Mouse (Mus musculus) T-helper 17 cell (primary cell): ENCODE measurements around the gene Hoxc5.

Source experiments
- in situ Hi-C, 2 experiments: fragments of 300-600 bp; cut with MboI, MseI; formaldehyde crosslinking; loops; 1 replicate in 1 of 2; 2 replicates in 1 of 2; pipeline ENCODE4 v1.15.1; 2025; ENCODE audit warnings: high pct_unique_total_duplicates in 2 of 2

Gene Hoxc5

DNA sequence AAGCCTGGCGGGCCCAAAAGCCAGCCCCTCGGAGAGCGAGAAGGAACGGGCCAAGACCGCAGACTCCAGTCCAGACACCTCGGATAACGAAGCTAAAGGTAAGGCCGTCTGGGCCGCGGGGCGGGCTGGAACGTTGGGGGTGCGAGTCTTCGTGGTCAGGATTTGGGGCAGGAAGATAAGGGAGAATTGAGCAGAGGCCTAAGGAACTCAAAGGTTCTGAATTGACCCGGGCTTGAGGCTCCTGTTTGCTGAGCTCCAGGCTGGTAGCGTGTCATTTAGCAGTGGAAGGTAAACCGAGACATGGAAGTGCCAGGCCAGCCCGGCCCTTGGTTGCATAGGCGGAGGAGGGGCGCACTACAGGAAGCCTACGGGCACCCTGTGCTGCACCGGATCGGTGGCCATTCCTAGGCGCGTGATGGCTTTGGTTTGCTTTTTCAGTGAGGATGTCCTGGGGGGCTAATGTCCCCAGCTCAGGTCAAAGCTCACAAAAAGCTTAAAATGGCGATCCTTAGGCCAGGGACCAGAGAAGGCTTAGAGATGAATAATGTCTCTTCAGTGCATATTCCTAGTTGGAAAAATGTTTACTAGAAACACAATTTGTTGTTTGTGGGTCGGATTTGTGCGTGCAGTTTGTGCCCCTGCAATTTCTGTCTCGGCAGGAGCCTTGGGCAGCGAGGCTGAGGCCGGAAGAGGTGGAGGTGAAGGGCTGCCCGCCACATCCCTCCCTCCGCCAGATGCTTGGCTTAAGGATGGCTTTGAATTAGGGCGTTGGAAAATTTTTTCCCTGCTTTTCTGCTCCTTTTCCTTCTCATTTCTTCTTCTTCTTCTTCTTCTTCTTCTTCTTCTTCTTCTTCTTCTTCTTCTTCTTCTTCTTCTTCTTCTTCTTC lies 511 bp downstream of the Hoxc5 start:
- in situ Hi-C loops, result no loop called here

DNA sequence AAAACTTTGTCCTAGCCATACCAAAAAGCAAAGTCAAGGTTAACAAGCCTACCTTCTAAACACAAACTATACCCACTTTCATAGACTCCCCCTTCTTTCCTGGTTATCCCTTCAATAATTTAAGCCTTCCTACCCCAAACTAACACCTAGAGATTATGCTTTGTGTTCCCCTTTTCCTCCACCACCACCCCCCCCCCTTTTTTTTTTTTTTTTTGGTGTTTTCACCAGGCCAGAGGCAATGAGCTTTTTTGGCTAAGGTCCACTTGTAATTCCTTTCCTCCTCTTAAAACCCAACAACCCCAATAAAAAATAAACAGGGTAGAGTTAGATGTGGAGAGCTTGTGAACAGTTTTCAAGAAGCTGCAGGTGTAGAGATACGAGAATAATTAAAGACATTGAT lies 2.1 kb downstream of the Hoxc5 start:
- in situ Hi-C loops, result no loop called here

DNA sequence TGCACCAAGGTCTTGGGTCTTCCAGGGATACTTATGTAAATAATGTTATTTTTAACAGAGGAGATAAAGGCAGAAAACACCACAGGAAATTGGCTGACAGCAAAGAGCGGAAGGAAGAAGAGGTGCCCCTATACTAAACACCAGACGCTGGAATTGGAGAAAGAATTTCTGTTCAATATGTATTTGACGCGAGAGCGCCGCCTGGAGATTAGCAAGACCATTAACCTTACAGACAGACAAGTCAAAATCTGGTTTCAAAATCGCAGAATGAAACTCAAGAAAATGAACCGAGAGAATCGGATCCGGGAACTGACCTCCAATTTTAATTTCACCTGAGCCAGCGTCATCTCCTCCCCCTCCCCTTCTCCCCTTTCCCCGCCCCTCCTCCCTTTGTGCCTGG lies 3.5 kb downstream of the Hoxc5 start:
- in situ Hi-C loops, result no loop called here

DNA sequence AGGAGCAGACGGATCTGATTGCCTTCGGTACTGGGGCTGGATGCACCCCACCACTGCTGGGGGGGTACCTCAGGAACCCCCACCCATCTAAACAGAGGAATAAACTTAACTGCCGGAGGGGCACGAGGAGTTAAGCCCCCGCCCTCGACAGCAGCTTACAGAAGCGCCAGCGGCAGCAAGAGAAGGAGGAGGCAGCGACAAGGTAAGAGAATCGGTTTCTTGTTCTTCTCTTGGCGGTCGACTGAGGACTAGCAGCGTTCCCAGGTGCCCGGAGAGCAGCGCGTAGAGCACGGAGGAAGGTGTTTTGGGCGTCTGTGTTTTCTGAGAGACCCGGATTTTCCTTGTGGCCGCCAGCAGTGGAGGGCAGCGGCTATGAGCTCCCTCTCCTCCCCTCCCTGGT lies 5.0 kb downstream of the Hoxc5 start:
- in situ Hi-C loops, result no loop called here

GRCm38 (mm10) chr15:102972753-102973152 lies 5.5 kb downstream of the Hoxc5 start:
- in situ Hi-C loops, result no loop called here

DNA sequence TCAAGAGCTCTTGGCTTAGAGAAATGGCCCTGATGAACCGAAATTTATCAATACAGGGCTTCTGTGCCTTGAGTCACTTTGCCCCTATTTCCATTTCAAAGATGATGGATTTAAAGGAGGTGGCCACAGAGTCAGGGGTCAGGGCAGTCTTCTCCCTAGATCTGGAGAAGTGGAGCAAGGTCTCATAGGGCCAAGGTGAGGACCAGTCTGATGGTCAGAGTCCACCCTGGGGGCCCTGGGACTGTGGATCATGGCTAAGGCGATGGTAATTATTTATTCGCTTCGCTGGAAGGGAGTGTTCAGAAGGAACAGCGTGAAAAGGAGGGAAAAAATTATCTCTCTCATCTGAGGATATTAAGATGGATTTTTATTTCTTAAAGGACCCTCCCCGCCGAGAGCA lies 7.8 kb downstream of the Hoxc5 start:
- in situ Hi-C loops, result no loop called here

GRCm38 (mm10) chr15:102975688-102976111 lies 8.5 kb downstream of the Hoxc5 start:
- in situ Hi-C loops, result no loop called here

DNA sequence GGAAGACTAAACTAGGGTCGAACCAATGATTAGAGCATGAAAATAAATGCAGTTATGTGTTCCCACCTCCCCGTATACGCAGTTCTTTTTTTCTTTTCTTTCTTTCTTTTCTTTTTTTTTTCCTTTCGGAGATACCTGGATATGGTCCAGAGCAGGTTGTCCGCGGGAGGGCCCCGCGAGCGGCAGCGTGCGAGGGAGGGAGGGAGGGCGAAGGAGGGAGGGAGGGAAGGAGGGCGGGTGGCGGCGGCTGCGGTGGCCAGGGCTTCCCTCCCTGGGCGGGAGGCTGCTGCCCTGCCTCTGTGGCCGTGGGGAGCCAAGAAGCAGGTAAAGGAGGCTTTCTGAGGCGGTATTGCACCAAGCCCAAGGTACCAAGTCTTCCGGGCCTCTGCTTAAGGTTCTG lies 8.9 kb downstream of the Hoxc5 start, which contains the start of gene Hoxc9:
TSS of gene Hoxc9 (plus strand) at position 269 of the 400 bp plus-strand sequence.
- in situ Hi-C loops, result no loop called here

DNA sequence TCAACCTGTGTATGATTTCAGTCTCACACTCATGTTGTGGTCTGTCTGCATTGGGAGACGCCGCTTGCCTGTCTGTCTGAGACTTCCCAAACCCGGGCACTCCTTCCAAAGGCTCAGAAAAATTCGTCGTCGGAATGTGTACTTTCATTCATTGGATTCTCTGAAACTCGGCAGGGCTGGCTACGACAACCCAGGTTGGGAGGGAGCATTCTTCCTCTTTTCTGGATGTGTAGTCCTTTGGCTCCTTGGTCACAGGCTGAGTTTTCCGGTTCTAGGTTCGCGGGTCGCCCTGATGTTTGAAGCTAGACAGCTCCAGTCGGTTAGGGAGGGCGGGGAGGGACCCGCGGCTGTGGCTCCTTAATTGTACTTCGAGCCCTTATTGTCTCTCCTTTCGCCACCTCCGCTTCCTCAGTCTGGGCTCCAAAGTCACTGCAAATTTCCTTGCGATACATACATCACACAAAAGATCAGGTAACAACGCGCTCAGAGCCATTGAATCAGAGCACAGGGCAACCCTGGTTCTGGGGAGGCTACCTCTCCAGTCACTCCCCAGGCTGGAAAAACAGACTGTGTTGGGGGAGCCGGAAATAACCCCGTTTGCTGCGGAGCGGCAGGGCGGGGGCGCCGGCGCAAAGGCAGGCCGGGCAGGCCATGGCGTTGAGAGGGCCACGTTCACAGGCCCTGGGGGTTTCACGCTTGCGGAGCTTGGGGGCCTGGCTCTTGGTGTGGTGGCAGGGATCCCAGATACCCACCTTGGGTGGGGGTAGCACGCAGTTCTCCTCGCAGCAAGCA lies 9.6 kb downstream of the Hoxc5 start:
- in situ Hi-C loops, result no loop called here

- in situ Hi-C loops, result no loop called here
Observed at GRCm38 (mm10) chr15:102977423-102977974, 10.3 kb downstream of the Hoxc5 start.

GRCm38 (mm10) chr15:102978615-102979515 lies 11.6 kb downstream of the Hoxc5 start:
- in situ Hi-C loops, result no loop called here

DNA sequence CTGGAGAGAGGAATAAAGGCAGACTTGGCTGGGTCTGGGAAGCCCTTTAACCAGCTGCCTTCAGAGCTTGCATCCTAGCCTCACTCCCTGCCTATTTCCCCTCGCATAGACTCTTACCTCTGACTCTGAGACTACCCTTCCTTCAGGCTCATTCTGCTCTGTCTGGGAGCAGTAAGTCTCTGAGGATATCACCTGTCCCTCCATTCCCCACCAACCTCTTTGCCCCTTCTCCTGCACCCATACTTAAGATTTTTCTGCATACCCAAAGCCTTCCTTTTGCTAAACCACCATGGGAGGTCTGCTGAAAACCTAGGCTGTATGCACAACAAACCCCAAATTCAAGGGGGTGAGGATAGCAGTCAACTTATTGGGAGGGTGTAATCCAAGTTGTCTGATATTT lies 12.7 kb downstream of the Hoxc5 start:
- in situ Hi-C loops, result loop anchor here in 1 of 2 experiments (10.0 kb wide), 1 partner anchor 335 kb away; the partner anchor contains the start of gene Gpr84

DNA sequence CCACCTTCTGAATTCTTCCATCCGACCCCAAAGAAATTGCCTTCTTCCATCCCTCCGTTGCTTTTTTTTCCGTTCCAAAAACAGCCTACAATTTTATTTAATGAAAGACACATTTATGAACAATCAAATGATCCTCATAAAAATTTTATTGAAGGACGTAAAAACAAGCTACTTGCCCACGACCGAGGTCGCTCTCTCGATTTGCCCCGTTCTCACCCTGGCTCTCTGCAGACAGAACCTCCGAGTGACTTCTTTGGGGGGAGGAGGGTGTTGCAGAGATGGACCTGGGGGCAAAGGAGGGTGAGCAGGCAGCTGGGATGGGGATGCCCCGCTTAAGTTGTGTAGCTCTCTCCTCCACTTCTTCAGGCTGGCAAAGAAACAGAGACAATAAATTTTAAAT lies 13.1 kb downstream of the Hoxc5 start:
- in situ Hi-C loops, result loop anchor here in 1 of 2 experiments (10.0 kb wide), 1 partner anchor 334 kb away; the partner anchor contains the start of gene Gpr84

DNA sequence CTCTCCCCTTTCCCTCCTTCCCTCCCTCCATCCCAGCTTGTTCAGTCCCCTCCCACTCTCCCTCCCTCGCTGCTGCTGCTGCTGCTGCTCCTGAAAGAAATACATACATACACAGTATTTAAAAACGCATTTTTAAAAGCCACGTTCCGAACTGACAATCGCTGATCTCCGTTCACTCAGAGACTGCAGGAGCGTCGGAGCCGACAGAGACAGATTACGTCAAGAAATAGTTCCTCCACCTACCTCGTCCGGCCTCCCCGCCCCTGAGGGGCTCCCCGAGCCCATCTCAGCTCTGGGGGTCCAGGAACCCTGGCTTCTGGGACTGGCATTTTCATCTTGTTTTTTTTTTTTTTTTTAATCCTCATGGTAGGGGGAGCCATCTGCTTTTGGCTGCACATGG lies 13.7 kb downstream of the Hoxc5 start:
- in situ Hi-C loops, result loop anchor here in 1 of 2 experiments (10.0 kb wide), 1 partner anchor 334 kb away; the partner anchor contains the start of gene Gpr84

- in situ Hi-C loops, result loop anchor here in 1 of 2 experiments (10.0 kb wide), 1 partner anchor 333 kb away; the partner anchor contains the start of gene Gpr84
Observed at GRCm38 (mm10) chr15:102981379-102982288, 14.4 kb downstream of the Hoxc5 start.

- in situ Hi-C loops, result loop anchor here in 1 of 2 experiments (10.0 kb wide), 1 partner anchor 331 kb away; the partner anchor contains the start of gene Gpr84
Observed at GRCm38 (mm10) chr15:102983716-102984115, 16.5 kb downstream of the Hoxc5 start.

DNA sequence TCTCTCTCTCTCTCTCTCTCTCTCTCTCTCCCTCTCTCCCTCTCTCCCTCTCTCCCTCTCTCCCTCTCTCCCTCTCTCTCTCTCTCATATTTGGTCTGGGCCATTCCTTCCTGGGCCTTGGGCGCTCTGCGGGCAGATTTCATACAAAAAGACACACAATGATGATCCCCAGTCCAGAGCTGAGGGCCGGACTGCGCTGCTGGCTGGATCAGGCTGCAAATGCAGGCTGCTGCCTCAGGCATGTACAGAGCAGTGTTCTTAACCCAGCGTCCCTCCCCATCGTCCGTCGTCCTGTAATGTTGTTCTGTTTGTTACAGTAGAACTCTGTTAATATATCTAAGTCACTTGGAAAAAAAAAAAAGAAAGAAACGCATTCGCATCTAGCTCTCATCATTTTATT lies 17.3 kb downstream of the Hoxc5 start:
- in situ Hi-C loops, result loop anchor here in 1 of 2 experiments (10.0 kb wide), 1 partner anchor 330 kb away; the partner anchor contains the start of gene Gpr84

DNA sequence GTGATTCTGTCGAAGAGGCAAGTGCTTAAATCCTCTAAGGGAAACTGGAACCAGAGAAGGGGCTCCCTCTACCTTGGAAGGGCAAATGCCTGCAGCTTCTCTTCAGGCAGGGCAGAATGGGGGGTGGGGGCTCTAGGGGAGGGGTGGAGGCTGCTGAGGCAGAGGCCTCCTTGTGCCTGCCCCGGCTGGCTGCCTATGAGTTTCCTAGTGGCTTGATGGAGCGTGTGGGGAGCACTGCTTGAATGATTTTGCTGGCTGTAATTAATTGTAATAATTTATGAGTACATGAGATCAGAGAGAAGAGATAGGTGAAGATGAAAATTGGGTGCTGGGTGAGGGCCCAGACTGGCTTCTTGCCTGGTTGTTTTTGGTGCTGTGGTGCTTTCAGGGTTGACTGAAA lies 17.7 kb downstream of the Hoxc5 start:
- in situ Hi-C loops, result loop anchor here (5.0 to 10.0 kb wide), 4 partner anchors 43 to 330 kb away; partner anchors contain the start of gene Gpr84 (in 1 of the 2)

DNA sequence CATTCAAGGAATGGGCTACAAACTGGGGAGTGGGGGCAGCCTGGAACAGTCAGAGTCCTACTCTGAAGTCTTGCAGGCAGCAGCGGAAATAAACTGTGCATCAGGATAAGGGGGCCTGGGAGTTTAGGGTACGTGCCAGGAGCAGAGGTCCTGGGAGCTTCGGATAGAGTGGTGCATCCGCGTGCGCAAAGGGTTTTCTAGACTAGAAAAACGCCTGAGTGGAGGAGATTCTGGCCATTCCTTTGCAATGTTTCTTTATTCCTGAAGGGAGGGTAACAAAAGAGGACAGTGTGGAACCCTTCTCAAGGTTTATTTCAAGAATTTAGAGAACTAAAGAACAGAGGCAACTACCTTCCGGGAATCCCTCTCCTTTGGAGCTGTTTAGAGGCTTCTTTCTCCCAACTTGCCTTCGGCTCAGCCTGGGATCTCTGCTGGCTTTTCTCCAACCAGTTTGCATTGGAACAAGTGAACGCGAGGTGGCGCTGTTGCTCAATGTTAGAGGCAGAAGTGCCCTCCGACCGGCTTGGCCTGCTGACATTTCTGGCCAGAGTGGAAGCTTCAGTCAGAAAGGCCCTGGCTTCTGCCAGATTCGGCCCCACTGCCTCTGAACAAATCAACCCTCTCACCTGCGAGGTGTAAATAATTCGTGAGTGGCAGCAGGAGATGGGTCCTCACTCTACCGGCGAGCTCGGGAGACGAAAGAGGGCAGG lies 20.0 kb downstream of the Hoxc5 start:
- in situ Hi-C loops, result loop anchor here (5.0 to 10.0 kb wide), 4 partner anchors 45 to 328 kb away; partner anchors contain the start of gene Gpr84 (in 1 of the 2)
